Mouse (Mus musculus) left cerebral cortex, postnatal 25 days (tissue): ENCODE measurements around the gene Abraxas1. TPM values are rescaled to one million over a fixed set of nuclear protein-coding genes. Genes with fewer than 3 reads are reported as not detected.

Source experiments
- DNase-seq, 2 experiments: peaks; one replicate each; pipeline ENCODE4 v3.0.0; 2022; ENCODE audit warnings: low spot score in 2 of 2, mixed read lengths in 1 of 2
- intact Hi-C: fragments of 180-260 bp; cut with DNase I; formaldehyde crosslinking; loops from one replicate; pipeline ENCODE4 v1.15.1; 2025
- total RNA-seq, 2 experiments: library from RNA; stranded (reverse); gene quantifications; 2 replicates each; pipeline ENCODE4 v1.2.3; 2021

Abraxas1 gene
- total RNA-seq, 2 experiments from 2014 or later, result 5.8 to 6.2 TPM

DNA sequence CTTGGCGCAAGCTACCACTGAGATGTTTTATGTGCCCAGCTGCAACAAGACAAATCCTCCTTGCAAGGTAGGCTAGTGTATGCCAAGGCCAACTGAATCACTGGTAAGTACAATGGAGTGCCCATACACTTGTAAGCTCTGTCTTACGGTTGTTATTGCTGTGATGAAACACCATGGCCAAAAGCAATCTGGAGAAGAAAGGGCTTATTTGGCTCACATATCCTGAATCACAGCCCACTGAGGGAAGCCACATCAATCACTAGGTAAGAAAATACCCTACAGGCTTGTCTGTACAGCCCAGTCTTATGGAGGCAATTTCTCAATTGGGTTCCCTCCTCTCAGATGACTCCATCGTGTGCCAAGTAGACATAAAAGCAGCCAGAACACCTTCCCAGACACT, 7.9 kb upstream of the Abraxas1 start:
- intact Hi-C loops, result no loop called here
- DNase-seq, result no peak

DNA sequence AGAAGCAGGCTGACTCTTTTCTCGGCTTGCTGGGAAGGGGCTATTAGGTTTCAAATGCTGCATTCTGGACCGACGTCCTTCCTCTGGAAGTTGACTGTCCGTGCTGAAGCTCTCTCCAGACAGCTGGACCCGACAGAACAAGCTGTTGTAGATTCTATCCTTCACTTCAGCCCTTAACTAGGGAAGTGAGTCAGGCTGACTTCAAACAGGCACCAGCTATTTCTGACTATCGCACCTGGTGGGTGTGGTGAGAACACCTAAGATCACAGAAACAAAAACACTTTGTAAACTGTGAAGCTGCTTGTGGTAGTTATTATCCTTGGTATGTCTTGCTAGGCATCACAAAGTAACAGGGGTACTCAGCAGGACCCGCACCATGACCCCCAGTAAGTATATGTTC, 5.8 kb upstream of the Abraxas1 start:
- peak in 1 of 2 experiments; percentile 17 for DNase-seq
- intact Hi-C loops, result loop anchor here (1.0 kb wide), 1 partner anchor 89 kb away; no protein-coding TSS in a partner anchor

DNA sequence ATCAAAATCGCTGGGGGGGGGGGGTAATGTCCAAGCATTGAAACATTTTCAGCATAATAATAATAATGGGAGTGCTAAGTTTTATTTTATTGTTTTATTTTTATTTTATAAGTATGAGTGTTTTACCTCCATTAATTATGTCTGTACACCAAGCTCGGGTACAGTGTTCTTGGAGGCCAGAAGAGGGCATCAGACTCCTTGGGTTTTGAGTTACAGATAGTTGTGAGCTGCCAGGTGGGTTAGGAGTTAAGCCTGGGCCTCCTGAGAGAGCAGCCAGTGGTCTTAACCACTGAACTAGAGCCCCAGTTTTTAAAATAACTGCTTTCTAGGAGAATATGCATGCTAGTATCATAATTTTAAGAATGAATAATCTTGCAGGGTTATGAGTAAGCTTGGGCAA, 5.2 kb upstream of the Abraxas1 start:
- peak in 1 of 2 experiments; percentile 17 for DNase-seq
- intact Hi-C loops, result loop anchor here (1.0 kb wide), 1 partner anchor 89 kb away; no protein-coding TSS in a partner anchor

DNA sequence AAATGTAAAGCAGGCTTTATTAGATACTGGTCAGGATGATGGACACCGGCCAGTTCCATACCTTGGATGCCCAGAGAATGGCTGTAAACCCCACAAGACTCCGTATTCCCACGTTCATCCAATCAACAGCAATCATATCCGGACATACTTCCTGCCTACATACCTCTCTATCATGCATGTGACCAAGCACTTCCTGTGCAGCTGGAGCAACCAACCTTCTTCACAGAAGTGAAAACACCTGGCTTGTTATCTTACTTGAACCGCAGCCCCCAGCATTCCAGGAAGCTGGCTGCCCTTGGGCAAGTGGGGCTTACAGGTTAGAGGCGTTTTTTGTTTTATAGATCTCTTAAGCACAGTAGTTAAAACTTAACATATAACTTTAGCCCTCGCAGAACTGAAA, 2.1 kb upstream of the Abraxas1 start:
- intact Hi-C loops, result no loop called here
- no peak for DNase-seq

DNA sequence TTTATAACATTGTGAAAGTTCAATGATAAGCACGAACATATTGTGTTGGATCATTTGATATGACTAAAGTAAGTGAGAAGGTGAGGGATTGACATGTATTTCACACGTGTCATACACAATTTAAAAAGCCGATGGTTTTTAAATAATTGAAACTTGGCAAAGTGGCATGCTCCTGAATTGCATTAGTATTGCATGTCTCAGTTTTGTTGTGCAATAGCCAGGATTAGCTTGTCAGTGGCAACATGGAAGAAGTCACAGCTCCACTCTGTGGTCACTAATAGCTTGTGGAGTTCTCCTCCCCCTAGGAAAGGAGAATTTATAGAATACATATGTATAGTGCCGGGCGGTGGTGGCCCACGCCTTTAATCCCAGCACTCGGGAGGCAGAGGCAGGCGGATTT, 610 bp upstream of the Abraxas1 start:
- DNase-seq, result no peak
- intact Hi-C loops, result no loop called here

DNA sequence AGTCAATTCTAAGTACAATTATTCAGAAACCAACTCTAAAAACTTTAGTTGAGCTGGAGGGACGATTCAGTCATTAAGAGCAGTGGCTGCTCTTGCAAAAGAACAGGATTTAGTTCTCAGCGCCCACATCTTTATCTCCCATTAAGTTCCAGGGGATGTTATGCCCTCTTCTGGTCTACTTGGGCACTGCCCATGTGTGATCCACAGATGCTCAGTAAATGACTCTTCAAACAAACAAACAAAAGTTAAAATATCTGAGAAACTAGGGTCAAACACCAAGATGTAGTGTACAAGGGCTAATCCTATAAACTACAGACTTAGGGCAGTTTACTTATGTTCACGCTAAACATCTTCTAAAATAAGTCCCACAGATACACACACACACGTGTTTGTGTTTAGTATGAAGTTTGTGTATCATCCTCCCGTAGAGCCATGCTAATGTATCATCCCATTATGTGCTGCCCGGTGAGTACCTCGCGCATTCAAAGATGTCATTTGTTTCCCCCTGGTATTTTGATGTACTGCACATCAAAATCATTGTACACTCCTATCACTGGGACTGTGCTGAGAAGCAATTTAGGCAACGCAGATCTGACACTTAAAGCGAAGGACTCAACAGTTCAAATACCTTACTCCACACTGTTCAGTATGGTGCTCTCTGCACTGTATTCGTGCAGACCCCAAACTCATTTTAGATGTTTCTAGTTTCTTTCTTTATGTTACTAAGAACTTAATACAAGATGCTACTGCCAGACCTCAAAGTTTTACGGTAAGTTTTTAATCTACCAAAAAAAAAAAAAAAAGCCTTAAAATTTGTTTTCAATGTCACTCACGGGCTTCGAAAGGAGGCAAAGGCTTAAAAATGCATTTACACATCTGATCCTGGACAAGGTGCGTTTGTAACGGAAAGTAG, 941 bp downstream of the Abraxas1 start:
- DNase-seq, result no peak
- intact Hi-C loops, result no loop called here

DNA sequence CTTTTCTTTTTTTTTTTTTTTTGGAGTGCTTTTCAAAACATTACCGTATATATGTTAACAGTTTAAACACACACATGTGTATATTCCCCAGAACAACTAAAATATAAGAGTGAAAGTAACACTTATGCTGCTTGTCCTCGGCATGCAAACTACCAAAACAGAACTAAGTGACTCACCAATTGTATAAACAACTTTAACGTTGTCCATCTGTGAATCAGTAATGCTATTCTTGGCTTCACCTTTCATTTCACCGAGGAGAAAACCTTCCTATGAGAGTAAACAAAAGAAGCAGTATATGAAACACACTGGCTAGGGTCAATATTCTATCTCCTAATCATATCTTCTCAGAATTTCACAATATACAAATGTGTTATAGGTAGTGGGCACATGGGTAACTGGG, 2.4 kb downstream of the Abraxas1 start:
- DNase-seq, result no peak
- intact Hi-C loops, result no loop called here

DNA sequence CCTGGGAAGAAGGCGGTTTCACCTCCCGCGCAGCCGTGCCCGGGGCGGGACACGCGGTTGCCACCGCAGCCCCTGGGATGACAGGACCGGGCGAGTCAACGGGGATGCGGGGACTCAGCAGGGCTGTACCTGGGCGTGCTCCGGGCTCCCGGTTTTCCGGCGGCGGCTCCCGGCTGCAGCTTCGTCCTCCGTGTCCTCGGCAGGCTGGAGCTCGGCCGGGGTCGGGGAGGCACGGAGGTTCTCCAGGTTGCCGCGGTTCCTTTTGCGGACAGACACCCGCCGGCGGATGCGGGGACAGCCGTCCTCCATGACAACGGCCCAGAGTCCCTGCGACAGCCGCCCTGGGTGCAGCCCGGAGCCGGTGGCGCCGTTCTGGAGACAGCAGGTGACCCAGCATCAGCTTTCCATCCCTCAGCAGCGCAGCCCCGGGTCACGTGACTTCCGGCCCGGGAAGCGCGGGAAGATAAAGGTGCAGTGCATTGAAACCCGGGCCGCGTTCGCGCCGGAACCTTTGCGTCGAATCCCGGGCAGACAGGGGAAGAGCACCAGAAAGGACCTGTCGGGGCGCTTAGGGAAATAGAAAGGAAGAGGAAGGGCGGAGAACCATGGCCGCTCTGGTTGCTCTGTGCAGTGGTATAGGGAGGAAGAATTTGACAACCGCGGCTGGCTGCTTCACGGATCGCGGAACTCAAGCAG, 22.5 kb downstream of the Abraxas1 start, which contains the start of the genes Helq and Mrps18c:
Gene Helq (minus strand): TSS at position 434 of the 696 bp plus-strand sequence.
Gene Mrps18c (plus strand): TSS at position 463 of the 696 bp plus-strand sequence.
- DNase-seq, result peak; percentile 93 to 96

DNA sequence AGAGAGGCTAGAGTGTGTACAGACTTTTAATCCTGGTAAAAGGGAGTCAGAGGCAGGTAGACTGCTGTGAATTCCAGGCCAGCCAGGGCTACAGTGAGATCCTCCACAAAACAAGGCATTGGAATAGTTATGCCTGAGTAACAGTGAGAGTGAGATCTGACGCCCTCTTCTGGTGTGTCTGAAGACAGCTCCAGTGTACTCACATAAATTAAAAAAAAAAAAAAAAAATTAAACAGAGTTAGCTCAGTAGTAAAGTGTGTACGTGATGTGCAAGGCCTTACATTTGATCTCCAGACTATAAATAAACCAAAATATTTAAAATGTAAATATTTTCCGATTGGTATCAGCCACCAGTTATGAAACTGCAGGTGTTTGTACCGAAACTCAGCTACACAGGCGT, 26.7 kb downstream of the Abraxas1 start:
- no peak for DNase-seq
- intact Hi-C loops, result loop anchor here (10.0 kb wide), 1 partner anchor 249 kb away; no protein-coding TSS in a partner anchor

More for the DNA sequence above, 22.5 kb downstream of the Abraxas1 start, which contains the start of the genes Helq and Mrps18c:
- intact Hi-C loops, result loop anchor here (2.0 to 10.0 kb wide), 3 partner anchors 124 to 381 kb away; partner anchors contain the start of genes Coq2 and Sec31a

DNA sequence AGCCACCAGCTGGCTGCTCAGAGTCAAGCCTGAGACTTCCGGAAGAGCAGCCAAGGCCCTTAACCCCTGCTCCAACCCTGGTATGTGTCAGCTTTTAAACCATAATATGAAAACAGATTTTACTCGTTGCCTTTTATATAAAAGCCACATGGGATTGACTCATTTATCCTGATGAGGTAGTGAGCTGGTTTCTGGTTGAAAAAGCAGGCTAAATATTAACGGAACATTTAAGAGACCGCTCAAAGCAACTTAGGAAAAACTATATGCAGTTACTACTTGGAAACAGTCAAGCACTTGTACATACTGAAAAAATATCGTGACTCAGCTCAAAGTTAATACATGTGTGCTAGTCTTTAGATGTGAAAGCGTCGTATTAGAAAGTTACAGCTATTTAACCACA, 28.5 kb downstream of the Abraxas1 start:
- intact Hi-C loops, result loop anchor here (10.0 kb wide), 1 partner anchor 247 kb away; no protein-coding TSS in a partner anchor
- DNase-seq, result no peak

DNA sequence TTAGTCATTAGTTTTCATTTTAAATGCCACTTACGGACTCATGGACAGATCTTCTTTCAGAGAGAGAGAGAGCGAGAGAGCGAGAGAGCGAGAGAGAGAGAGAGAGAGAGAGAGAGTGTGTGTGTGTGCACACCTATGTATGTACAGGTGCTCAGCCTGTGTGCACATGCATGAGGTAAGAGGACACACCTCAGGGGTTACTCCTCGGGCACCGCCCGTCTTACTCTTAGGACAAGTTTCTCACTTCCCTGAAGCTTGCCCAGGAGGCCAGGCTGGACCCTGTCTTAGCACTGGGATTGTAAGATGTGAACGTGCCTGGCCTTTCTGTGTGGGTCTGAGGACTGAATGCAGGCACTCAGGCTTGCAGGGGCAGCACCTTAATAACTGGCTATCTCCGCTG, 33.2 kb downstream of the Abraxas1 start:
- no peak for DNase-seq
- intact Hi-C loops, result no loop called here

DNA sequence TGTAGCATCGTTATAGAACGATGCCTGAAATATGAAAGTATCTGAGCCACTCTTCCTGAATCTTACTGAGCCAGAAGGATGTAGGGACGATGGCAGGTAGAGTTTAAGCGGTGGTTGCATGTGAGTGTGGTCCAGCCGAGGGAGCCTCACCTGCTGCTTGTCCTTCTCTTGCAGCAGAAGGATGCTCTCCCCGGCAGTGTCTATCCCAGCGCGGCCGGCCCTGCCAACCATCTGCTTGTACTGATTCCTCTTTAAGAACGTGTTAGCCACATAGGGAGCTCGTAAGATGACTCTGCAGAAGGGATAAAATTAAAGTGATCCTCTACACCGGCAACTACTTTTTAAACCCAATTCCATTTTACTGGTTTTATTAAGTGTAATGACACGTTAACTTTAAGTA, 41.8 kb downstream of the Abraxas1 start:
- intact Hi-C loops, result no loop called here
- no peak for DNase-seq

DNA sequence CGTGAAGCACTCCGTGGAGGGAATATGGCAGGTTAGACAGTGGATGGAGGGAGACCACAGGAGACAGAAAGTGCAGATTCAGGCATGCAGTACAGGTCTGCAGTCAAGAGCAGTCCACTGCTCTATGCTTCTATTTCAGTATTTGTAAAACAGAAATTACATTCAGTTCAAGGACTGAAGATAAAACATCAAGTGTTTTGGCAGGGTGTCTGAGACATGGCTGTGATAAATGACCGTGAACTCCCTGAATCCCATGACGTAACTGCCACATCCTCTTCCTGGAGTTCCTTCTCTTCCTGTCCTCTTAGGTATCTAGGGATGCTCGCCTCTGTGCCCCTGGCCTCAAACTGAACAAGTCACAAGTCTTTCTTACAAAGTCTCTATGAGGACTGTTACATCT, 43.9 kb downstream of the Abraxas1 start:
- no peak for DNase-seq
- intact Hi-C loops, result no loop called here

DNA sequence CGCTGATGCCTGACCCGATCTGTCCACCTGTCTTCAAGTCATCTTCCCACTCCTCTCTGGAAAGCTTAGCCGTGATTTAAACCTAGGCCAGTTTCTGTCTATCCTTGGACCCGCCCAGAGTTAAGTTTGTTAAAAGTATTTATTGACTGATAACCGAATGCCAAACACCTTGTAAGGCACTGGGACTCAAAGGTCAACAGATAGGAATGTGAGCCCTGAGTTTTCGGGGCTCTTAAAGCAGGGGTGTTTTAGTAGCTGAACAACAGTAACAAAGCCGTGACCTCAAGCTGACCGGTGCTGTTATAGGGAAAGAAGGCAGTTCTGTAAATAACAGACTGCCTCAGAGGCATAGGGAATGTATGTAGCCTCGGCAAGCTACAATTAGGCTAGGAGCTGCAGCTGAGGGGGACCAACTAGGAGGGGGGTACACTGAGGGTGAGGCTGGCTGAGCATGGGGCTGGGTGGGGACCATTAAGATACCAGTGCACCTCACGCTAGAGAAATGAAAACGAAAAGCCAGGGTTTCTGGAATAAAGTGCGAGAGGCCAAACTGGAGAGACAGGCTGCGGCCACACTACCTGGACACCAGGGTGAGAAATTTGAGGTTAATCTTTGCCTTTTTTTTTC, 44.9 kb downstream of the Abraxas1 start:
- DNase-seq, result no peak
- intact Hi-C loops, result no loop called here

DNA sequence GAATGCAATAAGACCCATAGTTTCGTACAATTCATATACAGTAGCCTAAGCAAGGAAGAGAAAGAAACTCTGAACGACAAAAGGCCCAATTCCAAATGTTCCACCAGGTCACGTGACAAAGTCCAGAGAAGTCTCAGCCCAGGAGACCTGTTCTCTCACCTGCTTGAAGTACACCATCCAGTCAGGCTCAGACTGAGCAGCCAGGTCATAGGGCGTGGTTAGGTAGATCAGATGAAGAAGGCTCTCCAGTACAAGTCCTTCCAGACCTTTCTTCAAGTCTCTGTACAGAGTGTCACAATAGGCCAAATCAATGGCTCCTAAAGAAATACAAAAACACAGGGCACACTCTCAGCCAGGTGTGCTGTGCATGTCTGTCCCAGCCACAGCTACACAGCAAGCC, 49.2 kb downstream of the Abraxas1 start:
- no peak for DNase-seq
- intact Hi-C loops, result no loop called here

DNA sequence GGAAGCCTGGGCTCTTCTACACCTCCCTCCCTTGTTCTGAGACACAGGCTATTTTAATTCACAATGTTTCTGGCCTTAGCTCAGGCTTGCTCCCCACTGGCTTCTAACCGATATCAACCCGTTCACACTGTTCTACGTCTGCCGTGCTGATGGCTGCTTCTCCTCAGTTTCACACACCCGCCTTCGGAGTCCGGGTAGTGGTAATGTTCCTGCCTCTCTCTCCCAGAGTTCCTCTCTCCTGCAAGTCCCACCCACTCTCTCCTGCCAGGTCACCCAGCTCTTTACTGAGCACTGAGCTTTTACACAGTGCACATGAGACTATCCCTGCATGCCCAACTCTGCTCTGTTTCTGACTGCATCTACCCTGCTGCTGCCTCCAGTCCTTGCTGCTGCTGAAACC, 54.7 kb downstream of the Abraxas1 start:
- intact Hi-C loops, result no loop called here
- DNase-seq, result peak in 1 of 2 experiments; percentile 54

DNA sequence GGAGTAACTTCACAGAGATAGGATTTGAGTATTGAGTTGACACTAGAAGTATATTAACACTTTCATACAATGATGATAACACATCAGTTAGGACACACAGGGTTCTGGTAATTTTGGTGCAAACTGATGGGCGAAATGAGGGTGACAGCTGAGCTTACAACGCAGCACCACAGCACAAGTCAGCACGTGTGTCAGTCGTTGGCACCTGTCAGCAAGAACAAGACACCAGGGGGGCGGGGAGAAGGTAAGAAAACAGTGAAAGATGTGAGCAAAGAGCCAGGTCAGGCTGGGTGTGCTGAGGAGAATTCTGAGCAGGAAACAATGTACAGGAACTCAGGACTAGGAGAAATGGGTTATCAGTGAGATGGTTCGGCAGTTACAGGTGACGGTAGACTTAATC, 59.0 kb downstream of the Abraxas1 start:
- intact Hi-C loops, result no loop called here

DNA sequence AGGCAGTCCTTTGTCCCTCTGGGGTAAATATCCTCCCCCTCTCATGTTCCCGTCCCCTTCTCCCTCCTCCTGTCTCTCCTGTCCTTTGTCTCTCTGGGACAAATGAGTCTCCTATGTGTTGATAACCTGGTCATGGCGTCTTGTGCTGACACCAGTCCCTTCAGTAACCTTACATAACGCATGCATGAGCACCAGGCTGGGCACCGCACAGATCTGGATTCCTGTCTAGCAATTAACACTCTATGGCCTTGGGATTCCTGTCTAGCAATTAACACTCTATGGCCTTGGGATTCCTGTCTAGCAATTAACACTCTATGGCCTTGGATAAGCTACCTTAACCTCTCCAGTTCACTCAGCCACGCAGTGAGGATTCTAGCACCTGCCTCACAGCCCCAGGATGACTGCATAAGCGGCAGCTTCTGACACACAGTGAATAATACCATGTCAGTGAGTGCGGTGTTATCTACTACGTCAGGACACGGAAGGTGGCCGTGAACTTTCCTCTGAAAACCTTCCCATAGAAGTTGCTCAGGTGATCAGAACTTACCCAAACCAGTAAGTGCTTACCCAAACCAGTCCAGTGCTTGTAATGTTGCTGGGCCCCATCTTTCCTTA, 60.6 kb downstream of the Abraxas1 start:
- DNase-seq, result no peak
- intact Hi-C loops, result no loop called here

More for the DNA sequence above, 59.0 kb downstream of the Abraxas1 start:
- no peak for DNase-seq

DNA sequence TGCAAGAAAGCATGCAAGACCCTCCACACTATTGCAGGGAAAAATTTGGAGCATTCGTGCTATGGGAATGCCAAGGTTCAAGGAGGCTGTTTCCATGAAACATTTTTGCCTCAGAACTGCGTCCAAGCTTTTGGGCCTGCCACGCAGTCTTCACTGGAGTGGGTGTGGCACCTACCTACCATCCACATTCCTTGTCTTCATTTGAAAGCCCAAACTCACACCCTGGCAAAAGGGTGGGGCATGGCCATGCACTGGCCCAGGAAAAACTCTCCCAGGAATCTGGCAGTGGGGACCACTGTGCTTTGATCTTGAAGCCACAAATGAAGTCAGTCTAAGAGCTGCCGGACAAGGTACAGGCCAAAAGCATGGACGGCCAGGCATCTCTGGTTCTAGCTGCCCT, 62.6 kb downstream of the Abraxas1 start:
- intact Hi-C loops, result no loop called here
- DNase-seq, result no peak
